Mouse (Mus musculus) kidney, adult 2 months (tissue): ENCODE measurements around the gene Otop2.

Source experiments
- CTCF ChIP-seq: fragments of 200-500 bp; conservative IDR thresholded peaks from 2 replicates; pipeline ENCODE4 v1.5.1; 2011; ENCODE audit warnings: low read depth, mild to moderate bottlenecking, control low read depth, low read length, moderate library complexity, mixed read lengths; ENCODE audit not compliant: insufficient read depth, insufficient read length
- POLR2A ChIP-seq: fragments of 200-500 bp; IDR thresholded peaks from one replicate; pipeline ENCODE4 v1.6.1; 2011; ENCODE audit warnings: low read depth, low read length, control low read depth

DNA sequence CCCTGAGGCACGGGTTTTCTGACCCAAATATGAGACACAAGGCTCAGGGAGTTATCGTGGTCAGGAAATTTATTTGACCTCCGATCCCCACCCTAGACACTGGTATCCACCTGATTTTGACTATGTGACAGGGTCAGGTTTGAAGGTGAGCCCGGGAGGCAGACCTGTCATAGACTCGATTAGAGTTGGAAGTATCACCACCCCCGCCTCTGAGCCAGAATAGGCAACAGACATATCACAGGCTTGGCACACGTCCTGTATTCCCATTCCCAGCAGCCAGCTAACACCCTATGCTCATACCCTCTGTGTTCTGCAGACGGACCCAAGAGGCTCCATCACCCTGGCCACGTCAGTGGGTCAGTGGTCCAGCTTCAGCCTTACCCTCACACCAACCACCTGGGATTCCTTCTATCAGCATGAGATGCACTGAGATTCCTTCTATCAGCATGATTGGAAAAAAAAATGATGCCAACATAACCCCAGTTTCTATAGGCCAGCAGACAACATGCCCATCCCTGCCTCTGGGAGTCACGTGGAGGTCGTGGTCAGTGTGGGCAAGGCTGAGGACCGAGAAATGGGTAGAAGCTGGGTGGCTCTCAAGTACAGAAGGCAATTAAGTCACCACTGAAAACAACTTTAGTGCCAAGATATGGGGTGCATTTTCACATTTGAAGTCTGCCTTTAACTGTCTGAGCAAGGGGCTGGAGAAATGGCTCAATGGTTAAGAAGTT lies 67.9 kb downstream of the Otop2 start:
- TF ChIP-seq CTCF (no peak), POLR2A (no peak)
